Mouse (Mus musculus): Measurements from ENCODE around the gene Plxna4. TPM values are rescaled to one million over a fixed set of nuclear protein-coding genes. Genes with fewer than 3 reads are reported as not detected.
"Not testable (repeated sequence)": the region's sequence is repeated elsewhere in the genome, so short reads cannot be mapped to it uniquely, and the experiment has no call there.

Plxna4 gene
- total RNA-seq, 2 experiments from 2014 or later, result 0.04 TPM; not detected in 1

GRCm38 (mm10) chr6:32544021-32544420 lies 44.0 kb downstream of the Plxna4 start:
- no peak for ATAC-seq (ENCODE audit: poor library complexity, severe bottlenecking)

DNA sequence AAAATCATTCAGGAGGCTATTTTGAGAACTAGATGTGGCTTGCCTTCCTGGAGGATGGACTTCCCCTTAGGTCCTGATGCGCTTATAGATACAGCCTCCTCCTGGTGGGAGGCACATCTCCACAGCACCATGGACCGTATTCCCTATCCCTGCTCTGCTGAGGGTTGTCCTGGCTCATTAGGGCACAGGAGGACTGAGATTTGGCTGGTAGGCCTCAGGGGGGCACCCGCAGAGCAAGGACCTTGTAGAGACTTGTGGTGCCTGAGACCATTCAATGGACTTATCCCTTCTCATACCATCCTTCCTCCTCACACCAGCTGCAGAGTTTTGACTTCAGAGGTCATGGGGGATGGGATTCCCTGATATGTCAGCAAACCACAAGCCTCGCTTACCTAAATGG lies 47.8 kb downstream of the Plxna4 start:
- ATAC-seq (ENCODE audit: poor library complexity, severe bottlenecking), result no peak

GRCm38 (mm10) chr6:32533962-32534740 lies 53.8 kb downstream of the Plxna4 start:
- no peak for ATAC-seq (ENCODE audit: poor library complexity, severe bottlenecking)

GRCm38 (mm10) chr6:32528081-32528570 lies 59.9 kb downstream of the Plxna4 start:
- ATAC-seq (ENCODE audit: poor library complexity, severe bottlenecking), result 0 out of 2 replicates have a peak, but pooled peaks have one; percentile 30

- no peak for ATAC-seq (ENCODE audit: poor library complexity, severe bottlenecking)
These were observed 60.5 kb downstream of the Plxna4 start for GRCm38 (mm10) chr6:32527518-32527917.

- no peak for ATAC-seq (ENCODE audit: poor library complexity, severe bottlenecking)
These were observed 61.2 kb downstream of the Plxna4 start for GRCm38 (mm10) chr6:32526762-32527161.

DNA sequence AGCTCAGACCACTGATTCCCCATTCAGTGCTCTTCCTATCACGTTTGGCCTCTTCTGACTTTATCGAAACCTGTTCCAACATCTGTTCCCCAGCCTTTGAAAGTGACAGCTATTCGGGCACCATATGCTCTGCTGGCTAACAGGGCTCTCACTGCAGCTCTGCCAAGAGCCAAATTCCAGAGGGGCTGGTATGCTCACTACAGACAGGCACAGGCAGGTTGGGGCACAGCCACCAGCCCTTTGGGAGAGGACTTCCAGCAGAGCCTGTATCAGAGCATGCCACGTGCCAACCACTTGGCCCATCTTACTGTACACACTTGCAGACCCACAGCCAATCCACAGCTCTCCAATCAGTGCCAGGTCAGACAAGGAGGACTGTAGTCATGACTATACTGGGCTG lies 67.9 kb downstream of the Plxna4 start:
- no peak for ATAC-seq (ENCODE audit: poor library complexity, severe bottlenecking)

DNA sequence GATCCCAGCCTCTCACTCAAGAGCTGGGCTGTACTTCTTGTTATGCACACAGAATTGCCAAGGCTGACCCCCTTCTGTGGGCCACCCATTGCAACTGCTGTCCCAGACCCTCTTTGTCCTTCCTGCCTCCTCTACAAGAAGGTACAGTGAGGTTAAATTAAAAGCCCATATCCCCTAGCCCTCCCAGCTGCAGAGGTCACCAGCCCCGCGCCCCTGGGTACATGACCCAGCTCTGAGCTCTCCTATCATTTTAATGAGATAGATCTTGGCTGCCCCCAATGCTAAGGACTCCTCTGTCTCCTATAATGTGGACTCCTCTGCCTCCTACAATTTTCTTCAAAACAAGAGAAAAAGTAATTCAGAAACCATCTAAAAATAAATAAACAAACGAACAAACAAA lies 69.4 kb downstream of the Plxna4 start:
- no peak for ATAC-seq (ENCODE audit: poor library complexity, severe bottlenecking)

GRCm38 (mm10) chr6:32514096-32514495 lies 73.9 kb downstream of the Plxna4 start:
- no peak for ATAC-seq (ENCODE audit: poor library complexity, severe bottlenecking)

DNA sequence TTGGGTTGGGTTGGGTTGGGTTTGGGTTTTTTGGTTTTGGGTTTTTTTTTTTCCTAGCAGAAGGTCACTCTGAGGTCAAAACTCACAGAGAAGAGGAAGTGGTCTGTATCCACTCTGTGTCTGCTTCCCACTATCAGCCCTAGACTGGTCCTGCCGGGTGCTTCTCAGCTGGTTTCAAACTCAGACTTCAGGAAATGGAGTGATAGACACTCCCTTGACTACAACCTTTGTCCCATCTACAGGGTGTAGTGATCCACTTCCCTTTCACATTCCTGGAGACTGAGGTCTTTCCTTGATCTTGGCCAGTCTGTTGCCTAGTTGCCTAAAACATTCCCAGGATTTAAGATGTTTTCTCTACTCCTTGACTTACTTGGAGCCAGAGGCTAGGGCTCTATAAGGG lies 76.0 kb downstream of the Plxna4 start:
- peak; percentile 77 for ATAC-seq (ENCODE audit: poor library complexity, severe bottlenecking)

GRCm38 (mm10) chr6:32510924-32511323 lies 77.1 kb downstream of the Plxna4 start:
- ATAC-seq (ENCODE audit: poor library complexity, severe bottlenecking), result peak; percentile 74

DNA sequence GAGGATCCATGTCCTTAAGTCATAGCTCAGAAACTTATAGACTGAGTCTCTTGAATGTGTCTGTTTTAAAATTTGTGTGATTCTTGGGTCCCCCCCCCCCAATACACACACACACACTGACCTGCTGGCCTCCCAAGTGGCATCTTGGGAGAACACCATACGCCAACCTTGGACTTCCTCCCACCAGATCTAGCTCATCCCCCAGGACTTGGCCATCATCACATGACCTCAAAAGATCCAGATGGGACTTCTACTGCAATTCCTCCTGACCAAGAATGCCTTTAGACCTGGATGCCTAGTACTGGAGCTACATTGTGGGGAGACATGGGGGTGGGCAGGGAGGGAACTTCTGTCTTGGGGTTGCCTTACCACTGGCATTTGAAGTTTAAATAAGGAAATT lies 77.5 kb downstream of the Plxna4 start:
- no peak for ATAC-seq (ENCODE audit: poor library complexity, severe bottlenecking)

DNA sequence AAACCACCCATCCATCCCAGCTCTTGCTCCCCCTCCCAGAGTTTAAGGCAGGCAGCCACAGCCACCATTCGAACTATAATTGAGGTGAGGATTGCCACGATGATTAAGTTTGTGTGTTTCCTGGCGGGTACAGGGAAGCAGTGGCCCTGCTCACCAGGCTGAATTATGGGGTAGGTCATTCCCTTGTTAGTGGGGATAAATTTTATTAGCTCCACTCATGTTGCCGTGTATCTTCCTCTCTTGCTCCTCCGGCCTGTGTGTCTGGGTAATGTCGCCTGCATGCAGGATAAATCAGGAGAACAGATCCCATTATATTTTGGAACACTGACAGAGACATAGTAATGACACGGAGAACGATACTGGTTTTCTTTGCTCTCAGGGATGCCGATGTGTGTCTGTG lies 78.9 kb downstream of the Plxna4 start:
- ATAC-seq (ENCODE audit: poor library complexity, severe bottlenecking), result no peak

- ATAC-seq (ENCODE audit: poor library complexity, severe bottlenecking), result no peak
These were observed 83.0 kb downstream of the Plxna4 start for GRCm38 (mm10) chr6:32504963-32505362.

DNA sequence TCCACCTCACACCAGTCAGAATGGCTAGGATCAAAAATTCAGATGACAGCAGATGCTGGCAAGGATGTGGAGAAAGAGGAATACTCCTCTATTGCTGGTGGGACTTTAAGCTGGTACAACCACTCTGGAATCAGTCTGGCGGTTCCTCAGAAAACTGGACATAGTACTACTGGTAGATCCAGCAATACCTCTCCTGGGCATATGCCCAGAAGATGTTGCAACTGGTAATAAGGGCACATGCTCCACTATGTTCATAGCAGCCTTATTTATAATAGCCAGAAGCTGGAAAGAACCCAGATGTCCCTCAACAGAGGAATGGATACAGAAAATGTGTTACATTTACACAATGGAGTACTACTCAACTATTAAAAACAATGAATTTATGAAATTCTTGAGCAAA lies 86.8 kb downstream of the Plxna4 start:
- ATAC-seq (ENCODE audit: poor library complexity, severe bottlenecking), result not testable (repeated sequence)

DNA sequence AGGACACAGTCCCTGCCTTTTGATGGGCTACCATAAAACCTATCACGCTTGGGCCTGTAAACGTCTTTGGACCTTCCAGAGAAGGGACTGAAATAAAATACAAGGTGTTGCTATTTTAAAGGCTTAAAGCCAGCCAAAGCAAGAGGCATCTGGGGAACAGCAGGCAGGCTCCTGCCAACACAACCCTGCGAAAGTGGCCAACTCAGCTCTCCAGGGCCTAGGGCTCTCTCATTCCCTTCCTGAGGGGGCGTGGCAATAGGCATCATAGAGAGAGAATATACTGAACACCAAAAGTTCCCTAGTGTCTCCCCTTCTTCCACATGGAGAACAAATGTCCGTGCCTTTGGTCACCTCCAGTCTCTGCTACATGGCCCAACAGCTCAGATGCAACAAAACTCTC lies 89.9 kb downstream of the Plxna4 start:
- no peak for ATAC-seq (ENCODE audit: poor library complexity, severe bottlenecking)

DNA sequence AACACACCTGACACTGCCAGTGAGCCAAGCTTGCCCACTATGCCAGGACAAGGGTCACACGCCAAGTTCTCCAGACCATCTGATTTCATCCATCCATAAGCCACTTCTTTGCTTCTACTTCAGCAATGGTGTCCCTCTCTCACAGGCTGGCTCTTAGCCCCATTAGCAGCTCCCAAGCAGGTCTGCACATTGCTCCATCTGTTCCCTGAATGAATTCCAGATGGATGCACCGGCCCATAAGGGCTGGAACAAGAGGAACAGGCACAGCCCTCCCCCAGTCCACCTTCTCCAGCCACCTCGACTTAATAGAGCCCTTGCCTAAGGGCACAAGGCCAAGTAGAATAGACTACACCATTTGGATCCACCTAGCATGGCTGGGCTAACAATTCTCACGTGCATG lies 91.9 kb downstream of the Plxna4 start:
- ATAC-seq (ENCODE audit: poor library complexity, severe bottlenecking), result no peak

DNA sequence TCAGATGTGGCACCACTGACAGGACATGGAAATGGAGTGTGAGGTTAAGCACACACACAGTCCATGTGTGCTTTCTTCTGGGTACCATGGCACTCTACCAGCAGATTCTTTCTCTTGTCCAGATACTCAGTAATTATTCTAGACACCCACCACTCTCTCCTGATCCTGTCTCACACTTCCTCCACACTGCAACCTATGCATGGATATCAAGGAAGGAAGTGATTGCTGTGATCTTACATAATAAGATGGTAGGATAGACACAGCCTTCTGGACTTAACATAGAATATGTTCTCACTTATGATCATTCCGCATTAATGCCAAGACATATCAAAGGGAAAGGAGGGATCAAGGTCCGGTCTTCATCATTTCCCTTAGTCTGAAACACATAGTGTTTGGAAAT lies 92.5 kb downstream of the Plxna4 start:
- ATAC-seq (ENCODE audit: poor library complexity, severe bottlenecking), result no peak

DNA sequence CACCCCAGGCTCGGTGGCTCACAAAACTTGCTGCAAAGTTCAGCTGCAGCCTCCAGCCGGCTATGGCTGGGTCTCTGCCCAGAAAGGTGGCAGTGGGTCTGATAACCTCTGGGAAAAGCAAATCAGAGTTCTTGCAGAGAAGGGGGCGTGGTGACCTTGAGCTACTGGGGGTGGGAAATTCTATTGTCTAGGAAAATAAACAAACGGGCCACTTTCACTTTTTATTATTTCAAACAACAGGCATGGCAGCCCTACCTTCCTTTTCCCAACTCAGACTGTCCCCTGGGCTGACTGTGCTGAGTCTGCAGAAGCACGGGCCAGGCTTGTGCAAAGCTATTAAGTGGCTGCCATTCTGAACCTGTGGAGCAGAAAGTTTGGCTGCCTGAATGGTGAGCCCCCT lies 94.4 kb downstream of the Plxna4 start:
- ATAC-seq (ENCODE audit: poor library complexity, severe bottlenecking), result no peak

GRCm38 (mm10) chr6:32487121-32487520 lies 100.9 kb downstream of the Plxna4 start:
- no peak for ATAC-seq (ENCODE audit: poor library complexity, severe bottlenecking)

- no peak for ATAC-seq (ENCODE audit: poor library complexity, severe bottlenecking)
These were observed 105.5 kb downstream of the Plxna4 start for GRCm38 (mm10) chr6:32482469-32482868.

GRCm38 (mm10) chr6:32480741-32481140 lies 107.3 kb downstream of the Plxna4 start:
- no peak for ATAC-seq (ENCODE audit: poor library complexity, severe bottlenecking)

- no peak for ATAC-seq (ENCODE audit: poor library complexity, severe bottlenecking)
These were observed 108.2 kb downstream of the Plxna4 start for GRCm38 (mm10) chr6:32479765-32480164.
